Mouse (Mus musculus) mesoderm, embryonic 11.5 days (tissue): ENCODE measurements around the gene Tmem270.
"Not testable (repeated sequence)": the region's sequence is repeated elsewhere in the genome, so short reads cannot be mapped to it uniquely, and the experiment has no call there.

Experiments
- DNase-seq: peaks from one replicate; pipeline ENCODE4 v3.0.0-alpha.2; 2012; ENCODE audit warnings: low read depth, low spot score

The Tmem270 gene

GRCm38 (mm10) chr5:134906633-134907032, at the start of gene Tmem270:
TSS of gene Tmem270 (minus strand) at chr5:134906733.
- no peak for DNase-seq

- no peak for DNase-seq
Observed at GRCm38 (mm10) chr5:134955491-134955890, 49.0 kb upstream of the Tmem270 start.

GRCm38 (mm10) chr5:134951053-134951884, 44.7 kb upstream of the Tmem270 start:
- DNase-seq, result no peak

GRCm38 (mm10) chr5:134948085-134948439, 41.5 kb upstream of the Tmem270 start:
- DNase-seq, result no peak

GRCm38 (mm10) chr5:134947420-134948084, 41.0 kb upstream of the Tmem270 start:
- DNase-seq, result no peak

- peak; percentile 50 for DNase-seq
Observed at GRCm38 (mm10) chr5:134946857-134947255, 40.3 kb upstream of the Tmem270 start, which contains the start of gene Cldn4. TSS of gene Cldn4 (minus strand) at chr5:134946934.

- DNase-seq, result no peak
Observed at GRCm38 (mm10) chr5:134946063-134946856, 39.7 kb upstream of the Tmem270 start.

- DNase-seq, result no peak
Observed at GRCm38 (mm10) chr5:134945266-134945959, 38.9 kb upstream of the Tmem270 start.

- no peak for DNase-seq
Observed at GRCm38 (mm10) chr5:134944179-134944578, 37.6 kb upstream of the Tmem270 start.

GRCm38 (mm10) chr5:134942740-134943139, 36.2 kb upstream of the Tmem270 start:
- no peak for DNase-seq

GRCm38 (mm10) chr5:134941472-134942209, 35.1 kb upstream of the Tmem270 start:
- DNase-seq, result no peak

- not testable (repeated sequence) for DNase-seq
Observed at GRCm38 (mm10) chr5:134939554-134939953, 33.0 kb upstream of the Tmem270 start.

GRCm38 (mm10) chr5:134939069-134939468, 32.5 kb upstream of the Tmem270 start:
- no peak for DNase-seq

GRCm38 (mm10) chr5:134936626-134937185, 30.2 kb upstream of the Tmem270 start:
- DNase-seq, result no peak

GRCm38 (mm10) chr5:134936051-134936450, 29.5 kb upstream of the Tmem270 start:
- no peak for DNase-seq

- DNase-seq, result no peak
Observed at GRCm38 (mm10) chr5:134934666-134935065, 28.1 kb upstream of the Tmem270 start.

GRCm38 (mm10) chr5:134933686-134934085, 27.2 kb upstream of the Tmem270 start:
- DNase-seq, result not testable (repeated sequence)

GRCm38 (mm10) chr5:134933281-134933680, 26.7 kb upstream of the Tmem270 start:
- DNase-seq, result no peak

- DNase-seq, result peak; percentile 72
Observed at GRCm38 (mm10) chr5:134932903-134933276, 26.4 kb upstream of the Tmem270 start.

- DNase-seq, result peak; percentile 90
Observed at GRCm38 (mm10) chr5:134932179-134932902, 25.8 kb upstream of the Tmem270 start, which contains the start of gene Mettl27. TSS of gene Mettl27 (plus strand) at chr5:134932368.
